Mouse (Mus musculus) liver, adult 10 weeks (tissue): Measurements from ENCODE around the gene Otoa. TPM values are rescaled to one million over a fixed set of nuclear protein-coding genes. Genes with fewer than 3 reads are reported as not detected.

Experiments used
- polyA plus RNA-seq: library from polyadenylated mRNA; stranded (reverse); fragments of 350-450 nt; fragmentation: Illumina TruSeq; extraction: RNeasy Lipid Tissue Mini Kit (QIAGEN cat#74804); gene quantifications from one replicate; pipeline ENCODE4 v1.2.3, GENCODE M21; 2014; ENCODE audit warnings: low read depth, low replicate concordance

Gene Otoa
- polyA plus RNA-seq = not detected

GRCm38 (mm10) chr7:121081350-121081749, at the start of gene Otoa:
Gene Otoa, plus strand, starts transcription at chr7:121081650.

GRCm38 (mm10) chr7:121033856-121034652, 47.4 kb upstream of the Otoa start, which contains the start of gene Mettl9:
Gene Mettl9, plus strand, starts transcription at chr7:121034445.

GRCm38 (mm10) chr7:121074281-121074680, 7.2 kb upstream of the Otoa start, which contains the start of gene Igsf6:
Gene Igsf6, minus strand, starts transcription at chr7:121074572.

Other genes with a start within 250 kb of the Otoa start
- 1.6 TPM for gene Eef2k, start 238.8 kb upstream of the Otoa start, polyA plus RNA-seq
- gene Polr3e, start 163.9 kb upstream of the Otoa start, polyA plus RNA-seq = 4.5 TPM
- 0.69 TPM for gene Cdr2, start 99.3 kb upstream of the Otoa start, polyA plus RNA-seq
- gene Mfsd13b, start 99.1 kb upstream of the Otoa start, polyA plus RNA-seq = not detected
- gene Mettl9, start 47.2 kb upstream of the Otoa start, polyA plus RNA-seq = 152 TPM
- gene Igsf6, start 7.1 kb upstream of the Otoa start, polyA plus RNA-seq = 5.5 TPM